Mouse (Mus musculus) cerebellum, postnatal 25 days (tissue): ENCODE measurements at regions not wholly inside any gene's neighbourhood (a gene's known extent, or its start where the extent isn't known, plus 50 kb on each side); places are given as distances from the start of the nearest gene placed in this dataset.

Experiments used
- DNase-seq, 2 experiments: peaks; one replicate each; pipeline ENCODE4 v3.0.0; 2021; ENCODE audit warnings: mixed read lengths in 2 of 2

DNA sequence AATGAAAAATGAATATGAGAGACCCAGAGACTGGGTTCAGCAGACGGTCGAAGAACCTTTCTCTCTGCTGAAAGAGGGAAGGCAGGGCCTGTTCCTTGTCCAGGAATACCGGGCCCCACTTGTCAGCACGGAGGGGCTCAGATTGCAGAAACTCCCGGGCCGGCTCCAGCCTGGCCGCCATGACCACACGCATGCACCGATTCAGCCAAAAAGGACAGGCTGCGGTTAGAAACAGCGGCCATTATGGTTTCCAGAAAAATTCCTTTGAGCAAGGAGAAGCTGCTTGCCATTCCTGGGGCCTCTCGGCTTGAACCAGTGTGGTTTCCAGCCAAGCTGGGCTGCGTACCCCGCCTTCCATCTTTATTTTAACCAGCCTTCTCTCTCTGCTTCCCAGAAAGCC lies 64.7 kb upstream of the Tnrc6c start:
- no peak for DNase-seq

DNA sequence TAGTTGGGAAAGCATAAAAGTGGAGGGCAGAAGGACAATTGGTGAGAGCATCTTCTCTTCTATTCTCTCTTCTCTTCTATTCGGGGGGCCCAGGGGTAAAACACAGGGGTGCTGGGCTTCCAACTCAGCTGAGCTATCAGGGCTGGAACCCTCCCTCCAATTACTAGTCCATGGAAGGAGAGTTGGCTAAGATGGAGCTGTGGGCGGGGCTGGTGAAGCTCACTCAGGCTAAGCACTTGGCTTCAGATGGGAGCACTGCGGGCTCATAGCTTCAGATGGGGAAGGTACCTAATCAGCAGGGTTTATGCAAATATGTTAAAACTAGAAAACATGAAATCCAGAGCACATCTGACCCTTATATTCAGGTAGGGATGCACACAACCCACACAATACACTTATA lies 61.5 kb upstream of the Tnrc6c start:
- DNase-seq = no peak

DNA sequence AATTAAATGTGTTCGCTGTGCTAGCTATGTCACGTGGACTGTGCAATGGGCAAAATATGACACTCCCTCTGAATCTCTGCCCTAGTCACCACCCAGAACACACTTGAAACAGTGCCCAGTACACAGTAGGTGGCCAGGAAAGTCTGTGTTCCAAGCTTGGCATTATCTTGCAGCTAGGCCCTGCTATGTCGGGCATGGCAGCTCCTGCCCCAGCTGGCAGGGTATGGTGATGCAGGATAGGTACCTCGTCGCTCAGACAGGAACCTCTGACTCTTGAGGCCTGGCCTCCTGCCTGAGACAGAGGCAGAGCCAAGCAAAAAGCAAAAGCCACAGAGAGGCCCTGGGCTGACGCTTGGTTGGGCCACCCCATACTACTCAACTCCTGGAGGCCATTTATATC lies 57.9 kb upstream of the Tnrc6c start:
- DNase-seq = peak; percentile 86 to 92

DNA sequence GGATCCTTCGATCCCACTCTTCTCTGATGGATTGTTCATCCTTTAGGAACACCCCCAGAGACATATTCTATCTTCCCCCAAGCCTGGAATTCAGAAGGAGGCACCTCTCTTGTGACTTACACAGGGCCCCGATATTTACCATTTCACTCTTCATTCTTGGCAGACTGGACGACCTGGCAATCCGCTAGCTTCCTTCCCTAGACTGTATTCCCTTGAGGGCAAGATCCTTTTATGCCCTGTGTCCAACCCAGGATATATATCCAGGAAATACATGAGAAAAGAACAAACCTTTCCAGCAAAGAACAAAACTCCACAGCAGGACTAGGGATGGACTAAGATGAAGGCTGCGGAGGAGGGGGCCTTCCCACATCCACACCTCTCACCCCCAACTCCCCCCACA lies 56.3 kb upstream of the Tnrc6c start:
- no peak for DNase-seq

DNA sequence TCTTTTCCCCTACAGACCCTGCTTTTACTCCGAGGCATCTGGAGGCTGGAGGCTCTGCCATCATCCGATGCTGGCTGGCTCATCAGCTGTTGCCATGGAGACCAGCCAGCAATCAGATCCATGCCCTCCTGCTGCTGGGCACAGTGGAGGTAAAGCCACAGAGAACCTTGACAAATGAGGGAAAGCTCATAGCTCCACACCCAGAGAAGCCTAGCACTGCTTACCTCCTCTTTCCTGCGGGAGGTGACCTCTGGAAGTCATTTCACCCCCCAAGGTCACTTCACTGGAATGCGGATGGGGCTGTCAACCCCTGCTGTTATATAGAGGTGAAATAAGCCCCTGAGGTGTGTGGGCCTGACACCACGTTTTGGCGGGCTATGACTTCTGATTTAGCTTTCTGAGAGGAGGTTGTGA lies 55.9 kb upstream of the Tnrc6c start:
- DNase-seq = peak; percentile 39 to 65

DNA sequence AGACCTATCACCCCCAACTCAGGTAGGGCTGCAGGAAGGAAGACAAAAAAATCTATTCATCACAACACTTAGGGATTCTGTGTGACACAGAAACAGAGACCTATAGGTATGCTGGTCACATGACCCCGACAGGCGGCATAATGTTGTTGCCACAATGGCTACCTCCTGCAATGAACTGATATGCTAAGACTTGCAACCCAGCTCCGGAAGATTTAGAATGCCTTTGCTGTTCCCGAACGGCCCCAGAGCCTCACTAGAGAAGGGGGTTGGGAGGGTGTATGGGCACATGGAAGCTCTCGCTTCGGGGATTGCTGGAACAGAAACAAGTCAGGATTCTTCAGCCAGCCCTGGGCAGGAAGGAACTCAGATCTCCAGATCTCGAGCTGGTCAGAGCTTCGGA lies 55.5 kb upstream of the Tnrc6c start:
- DNase-seq = peak; percentile 37 to 42

DNA sequence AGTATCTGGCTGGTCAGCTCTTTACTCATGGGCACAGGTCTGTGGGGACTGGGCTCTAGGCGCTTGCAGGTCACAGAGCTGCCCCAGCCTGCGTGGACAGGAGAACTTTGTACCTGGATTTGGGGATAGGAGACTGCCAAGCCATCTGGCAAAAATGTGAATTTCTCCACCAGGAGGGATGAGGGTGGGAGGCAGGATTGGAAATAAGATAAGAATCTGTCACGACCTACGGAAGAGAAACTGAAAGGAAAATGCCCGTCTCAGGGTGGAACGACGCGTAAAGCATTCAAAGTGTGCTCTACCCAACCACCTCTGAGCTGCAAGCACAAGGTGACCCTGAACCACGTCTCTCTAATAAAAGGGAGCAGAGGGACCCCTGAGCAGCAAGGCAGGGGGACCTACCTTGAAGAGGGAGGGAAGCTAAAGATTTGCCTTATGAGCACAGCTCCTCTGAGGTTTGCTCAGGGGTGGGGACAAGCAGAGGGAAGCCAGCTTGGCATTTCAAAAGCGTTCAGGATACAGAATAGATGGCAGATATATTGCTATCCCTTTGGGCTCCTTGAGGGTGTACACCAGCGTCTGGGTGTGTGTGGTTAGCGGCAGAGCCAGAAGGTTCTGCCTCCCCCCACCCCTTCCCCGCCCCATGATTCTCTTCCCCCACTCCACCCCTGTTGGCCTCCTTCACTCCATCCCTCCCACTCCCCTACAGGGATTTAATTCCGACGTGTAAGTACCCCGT lies 54.9 kb upstream of the Tnrc6c start:
- DNase-seq = peak in 1 of 2 experiments; percentile 35

DNA sequence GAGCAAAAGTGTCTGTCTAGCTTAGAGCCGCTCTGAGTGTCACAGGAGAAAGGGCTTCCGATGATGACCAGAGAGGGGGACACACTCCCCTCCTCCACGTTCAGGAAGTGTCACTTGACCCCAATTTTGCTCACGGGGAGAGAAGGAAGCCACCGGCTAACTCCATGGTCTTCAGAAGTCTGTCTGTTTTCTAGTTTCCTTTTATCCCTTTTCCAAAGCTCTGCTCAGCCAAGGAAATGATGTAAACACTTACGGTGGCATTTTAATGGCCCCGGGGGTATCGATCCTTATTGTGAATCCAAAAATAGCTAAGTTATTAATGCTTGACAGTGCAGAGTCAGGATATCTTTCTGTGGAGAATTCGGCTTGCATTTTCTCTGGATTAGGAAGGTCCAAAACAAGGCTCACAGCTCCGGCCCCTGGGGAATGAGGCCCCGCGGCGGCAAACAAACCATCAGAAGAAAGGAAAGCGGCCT lies 54.3 kb upstream of the Tnrc6c start:
- DNase-seq = no peak

DNA sequence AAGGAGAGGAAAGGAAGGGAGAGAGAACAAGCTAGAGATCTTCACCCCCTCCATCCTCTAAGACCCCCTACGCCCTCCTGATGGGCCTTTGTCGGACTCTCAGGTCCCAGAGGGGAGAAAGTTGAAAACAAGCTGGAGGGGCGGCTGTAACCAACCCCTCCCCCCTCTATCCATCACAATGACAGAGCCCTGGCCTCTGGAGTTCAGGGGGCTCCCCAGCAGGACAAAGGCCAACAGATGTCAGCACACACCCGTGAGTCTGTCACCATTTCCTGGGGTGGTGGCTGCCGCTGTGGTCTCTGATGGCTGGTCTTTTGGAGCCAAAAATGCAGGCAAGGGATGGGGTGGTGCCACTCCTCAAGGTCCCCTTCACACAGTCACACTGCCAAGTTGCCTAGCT lies 52.9 kb upstream of the Tnrc6c start:
- no peak for DNase-seq

DNA sequence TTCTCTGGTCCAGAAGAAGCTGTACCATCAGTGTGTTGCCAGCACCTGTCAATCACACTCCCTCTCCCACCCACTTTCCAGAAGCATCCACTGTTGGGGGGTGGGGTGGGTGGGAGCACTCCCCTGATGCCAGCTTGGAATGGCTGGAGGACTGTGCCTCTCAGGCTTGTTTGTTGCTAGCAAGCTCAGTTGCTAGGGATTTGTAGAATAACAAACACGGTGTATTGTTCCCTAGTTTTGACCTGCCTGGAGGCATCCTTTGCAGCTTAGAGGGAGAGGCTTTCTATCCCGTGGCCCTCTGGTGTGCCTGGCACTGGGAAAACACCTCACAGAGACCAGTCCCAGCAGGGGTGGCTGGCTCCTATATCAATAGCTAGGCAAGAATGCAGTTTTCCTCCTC lies 50.1 kb upstream of the Tnrc6c start:
- no peak for DNase-seq
